Mouse (Mus musculus) brain, adult 2 months (tissue): ENCODE measurements around the gene Vmn1r36.
"Not testable (repeated sequence)": the region's sequence is repeated elsewhere in the genome, so short reads cannot be mapped to it uniquely, and the experiment has no call there.

Source experiments
- DNase-seq: peaks from one replicate; pipeline ENCODE4 v3.0.0; 2011; ENCODE audit warnings: low read depth, low spot score

The Vmn1r36 gene

GRCm38 (mm10) chr6:66719068-66719467 is at the start of gene Vmn1r36:
Gene Vmn1r36 (minus strand): TSS chr6:66719168.
- not testable (repeated sequence) for DNase-seq

GRCm38 (mm10) chr6:66729082-66729481 is 10.1 kb upstream of the Vmn1r36 start, which contains the start of gene Vmn1r37:
Gene Vmn1r37 (plus strand): TSS chr6:66729382.
- not testable (repeated sequence) for DNase-seq

GRCm38 (mm10) chr6:66713854-66714253 is 5.1 kb downstream of the Vmn1r36 start:
- no peak for DNase-seq

- no peak for DNase-seq
These were observed 10.1 kb downstream of the Vmn1r36 start for GRCm38 (mm10) chr6:66708901-66709300.

GRCm38 (mm10) chr6:66685806-66686205 is 33.2 kb downstream of the Vmn1r36 start, which contains the start of gene Vmn1r35:
Gene Vmn1r35 (minus strand): TSS chr6:66685906.
- DNase-seq: no peak
